Mouse (Mus musculus): ENCODE data around the gene Cyp4f39.

GRCm38 (mm10) chr17:32420781-32421180 is 31.7 kb upstream of the Cyp4f39 start:
- TF ChIP-seq CTCF (IDR thresholded peaks at IDR 0.05 in 2 of 3, conservative IDR thresholded peaks at IDR 0.05 in 1 of 3; ENCODE audit: control insufficient read depth in 1 of 3, insufficient read depth in 1 of 3, low read depth in 2 of 3, low read length in 3 of 3, poor library complexity in 1 of 3, severe bottlenecking in 1 of 3), result no peak
- TF ChIP-seq POLR2AphosphoS2 (IDR thresholded peaks at IDR 0.05; ENCODE audit: low read length), result no peak
- no peak for TF ChIP-seq POLR2A (IDR thresholded peaks at IDR 0.05; ENCODE audit: control insufficient read depth in 1 of 2, insufficient read depth in 1 of 2, low read depth in 1 of 2, low read length in 2 of 2, poor library complexity in 1 of 2)
- no peak for TF ChIP-seq ETS1 (IDR thresholded peaks at IDR 0.05; ENCODE audit: low read depth, low read length)
- no peak for TF ChIP-seq SIN3A (IDR thresholded peaks at IDR 0.05; ENCODE audit: low read length)
- no peak for TF ChIP-seq EP300 (IDR thresholded peaks at IDR 0.05; ENCODE audit: low read depth in 1 of 2, low read length in 2 of 2)
- TF ChIP-seq HCFC1 (IDR thresholded peaks at IDR 0.05; ENCODE audit: low read depth, low read length), result no peak
- TF ChIP-seq GATA1 (IDR thresholded peaks at IDR 0.05; ENCODE audit: low read depth, low read length), result no peak
- no peak for TF ChIP-seq E2F4 (IDR thresholded peaks at IDR 0.05; ENCODE audit: borderline replicate concordance, low read depth, low read length)
- TF ChIP-seq ZNF384 (IDR thresholded peaks at IDR 0.05; ENCODE audit: low read depth, low read length), result no peak
- no peak for TF ChIP-seq MAX (IDR thresholded peaks at IDR 0.05; ENCODE audit: low read length)
- no peak for TF ChIP-seq TBP (IDR thresholded peaks at IDR 0.05; ENCODE audit: low read depth, low read length)
- TF ChIP-seq POLR2AphosphoS5 (IDR thresholded peaks at IDR 0.05; ENCODE audit: borderline replicate concordance, low read depth, low read length), result no peak

All from MEL (cell line).